Mouse (Mus musculus): ENCODE measurements around the gene Git2.

DNA sequence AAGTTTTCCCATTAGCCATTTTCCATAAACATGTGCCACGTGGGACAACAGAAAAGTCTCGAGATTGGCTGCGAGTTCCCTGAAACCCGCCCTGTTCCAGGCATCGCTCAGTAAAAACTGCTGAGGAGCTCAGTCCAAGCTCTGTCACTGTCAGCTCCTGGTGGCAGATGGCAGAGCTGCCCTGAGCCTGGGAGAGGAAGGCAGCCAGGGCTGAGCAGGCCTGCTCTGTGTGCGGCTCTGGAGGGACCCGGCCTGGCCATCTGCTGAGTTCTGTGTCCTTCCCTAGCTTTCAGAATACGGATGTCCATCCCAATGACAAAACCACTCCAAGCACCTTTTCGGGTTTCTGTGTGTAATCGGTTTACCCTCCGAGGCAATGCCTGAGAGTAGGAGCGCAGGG lies 21.9 kb downstream of the Git2 start:
- TF ChIP-seq POLR2A (IDR thresholded peaks at IDR 0.05; ENCODE audit: insufficient read depth, low read length), result no peak
- TF ChIP-seq CTCF (IDR thresholded peaks at IDR 0.05; ENCODE audit: low read depth, low read length), result no peak

Measured in ES-Bruce4 (cell line).